Mouse (Mus musculus): Measurements from ENCODE around the gene Espn. TPM values are rescaled to one million over a fixed set of nuclear protein-coding genes. Genes with fewer than 3 reads are reported as not detected.
A peak's percentile ranks its signal among the peaks of the same experiment; 100 is the strongest.

The Espn gene
- polyA plus RNA-seq, 1 experiment from 2014 or later: 1.6 TPM

GRCm38 (mm10) chr4:152184353-152185035 lies 32.3 kb upstream of the Espn start:
- no peak for ATAC-seq (ENCODE audit: insufficient number of reproducible peaks, low FRiP score, low TSS enrichment, low read depth)
- peaks cover 1% of the 10 kb centered on the region; the same call in 1 of the 2 replicates for H3K27me3 ChIP-seq (ENCODE audit: control insufficient read depth, insufficient read depth, low read length)
- no peak overlapping the region for H3K27ac ChIP-seq (replicated peaks; ENCODE audit: low read depth, low read length)
- no peak overlapping the region for H3K4me2 ChIP-seq (ENCODE audit: low read depth, severe bottlenecking)
- no peak overlapping the region for H3K9ac ChIP-seq (ENCODE audit: low read length)
- H3K4me3 ChIP-seq (ENCODE audit: low read depth, low read length): no peak overlapping the region
- WGBS: 65% methylated on average over 7 of the region's 7 CpGs
- DNase-seq (ENCODE audit: low spot score): no peak
- no peaks in the 10 kb centered on the region for H3K36me3 ChIP-seq (ENCODE audit: control insufficient read depth, insufficient read depth, low read length)
- peaks cover 13% of the 10 kb centered on the region for H3K4me1 ChIP-seq (ENCODE audit: control insufficient read depth, insufficient read depth, low read length)
- H3K9me3 ChIP-seq (ENCODE audit: control insufficient read depth, low read length): no peaks in the 10 kb centered on the region

DNA sequence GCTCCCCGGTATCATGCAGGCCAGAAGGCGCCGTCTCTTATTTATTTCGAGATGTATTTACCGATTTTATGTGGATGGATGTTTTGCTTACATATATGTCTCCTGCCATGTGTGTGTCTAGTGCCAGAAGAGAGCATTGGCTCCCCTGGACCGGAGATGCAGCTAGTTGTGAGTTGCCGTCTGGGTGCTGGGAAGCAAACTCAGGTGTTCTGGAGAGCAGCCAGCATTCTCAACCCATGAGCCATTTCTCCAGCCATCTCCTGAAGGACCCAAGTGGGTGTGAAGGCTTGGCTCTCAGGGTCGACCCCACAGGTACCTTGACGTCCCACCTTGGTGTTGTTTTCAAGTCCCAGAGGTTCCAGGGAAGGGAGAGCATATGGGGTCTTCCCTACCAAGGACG lies 30.0 kb upstream of the Espn start:
- ATAC-seq (ENCODE audit: insufficient number of reproducible peaks, low FRiP score, low TSS enrichment, low read depth) (no peak), DNase-seq (ENCODE audit: low spot score) (no peak)
- no peak overlapping the region for H3K4me2 ChIP-seq (ENCODE audit: low read depth, severe bottlenecking)
- peaks cover 12% of the 10 kb centered on the region; the same call in 1 of the 2 replicates for H3K27me3 ChIP-seq (ENCODE audit: control insufficient read depth, insufficient read depth, low read length)
- H3K27ac ChIP-seq (replicated peaks; ENCODE audit: low read depth, low read length): no peak overlapping the region
- H3K9ac ChIP-seq (ENCODE audit: low read length): no peak overlapping the region
- peaks cover 13% of the 10 kb centered on the region for H3K4me1 ChIP-seq (ENCODE audit: control insufficient read depth, insufficient read depth, low read length)
- no peaks in the 10 kb centered on the region for H3K9me3 ChIP-seq (ENCODE audit: control insufficient read depth, low read length)
- no peak overlapping the region for H3K4me3 ChIP-seq (ENCODE audit: low read depth, low read length)
- WGBS: 82% methylated on average over 10 of the region's 10 CpGs
- H3K36me3 ChIP-seq (ENCODE audit: control insufficient read depth, insufficient read depth, low read length): no peaks in the 10 kb centered on the region

DNA sequence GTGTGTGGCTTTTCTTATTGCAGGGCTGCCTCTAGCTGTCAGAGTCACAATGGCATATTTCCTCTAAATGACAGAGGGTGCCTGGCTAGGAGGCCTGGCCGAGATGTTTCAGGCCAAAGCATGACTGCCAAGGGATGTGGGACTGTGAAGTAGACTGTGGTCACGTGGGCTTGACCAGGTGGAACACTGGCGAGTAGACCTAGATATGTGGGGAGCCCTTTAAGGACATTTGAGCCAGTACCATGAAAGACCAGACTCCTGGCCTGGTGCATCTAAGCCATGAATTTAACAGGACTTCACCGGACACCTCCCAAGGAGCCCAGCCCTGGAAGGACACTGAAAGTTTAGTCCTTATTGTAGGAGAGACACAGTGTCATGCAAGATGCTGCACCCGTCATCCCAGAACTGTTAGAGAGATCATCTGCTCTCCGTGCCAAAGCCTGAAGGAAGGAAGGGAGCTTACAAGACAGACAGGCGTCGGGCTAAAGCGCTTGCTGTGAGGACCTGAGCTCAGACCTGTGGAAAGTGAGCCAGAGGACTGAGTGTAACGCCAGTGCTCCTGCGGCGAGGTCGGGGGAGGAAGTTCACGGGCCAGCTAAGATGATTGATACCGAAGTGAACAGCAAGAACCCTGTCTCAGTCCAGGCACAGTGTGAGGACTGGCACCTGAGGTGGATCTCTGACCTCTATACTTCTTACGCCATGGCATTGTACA lies 27.9 kb upstream of the Espn start:
- ATAC-seq (ENCODE audit: insufficient number of reproducible peaks, low FRiP score, low TSS enrichment, low read depth) (no peak), DNase-seq (ENCODE audit: low spot score) (no peak)
- 87% methylated on average over 16 of the region's 16 CpGs for WGBS
- no peak overlapping the region for H3K4me2 ChIP-seq (ENCODE audit: low read depth, severe bottlenecking)
- peaks cover 12% of the 10 kb centered on the region; the same call in 1 of the 2 replicates for H3K27me3 ChIP-seq (ENCODE audit: control insufficient read depth, insufficient read depth, low read length)
- H3K4me3 ChIP-seq (ENCODE audit: low read depth, low read length): no peak overlapping the region
- no peaks in the 10 kb centered on the region for H3K4me1 ChIP-seq (ENCODE audit: control insufficient read depth, insufficient read depth, low read length)
- no peak overlapping the region for H3K27ac ChIP-seq (replicated peaks; ENCODE audit: low read depth, low read length)
- H3K36me3 ChIP-seq (ENCODE audit: control insufficient read depth, insufficient read depth, low read length): no peaks in the 10 kb centered on the region
- no peak overlapping the region for H3K9ac ChIP-seq (ENCODE audit: low read length)
- H3K9me3 ChIP-seq (ENCODE audit: control insufficient read depth, low read length): no peaks in the 10 kb centered on the region

DNA sequence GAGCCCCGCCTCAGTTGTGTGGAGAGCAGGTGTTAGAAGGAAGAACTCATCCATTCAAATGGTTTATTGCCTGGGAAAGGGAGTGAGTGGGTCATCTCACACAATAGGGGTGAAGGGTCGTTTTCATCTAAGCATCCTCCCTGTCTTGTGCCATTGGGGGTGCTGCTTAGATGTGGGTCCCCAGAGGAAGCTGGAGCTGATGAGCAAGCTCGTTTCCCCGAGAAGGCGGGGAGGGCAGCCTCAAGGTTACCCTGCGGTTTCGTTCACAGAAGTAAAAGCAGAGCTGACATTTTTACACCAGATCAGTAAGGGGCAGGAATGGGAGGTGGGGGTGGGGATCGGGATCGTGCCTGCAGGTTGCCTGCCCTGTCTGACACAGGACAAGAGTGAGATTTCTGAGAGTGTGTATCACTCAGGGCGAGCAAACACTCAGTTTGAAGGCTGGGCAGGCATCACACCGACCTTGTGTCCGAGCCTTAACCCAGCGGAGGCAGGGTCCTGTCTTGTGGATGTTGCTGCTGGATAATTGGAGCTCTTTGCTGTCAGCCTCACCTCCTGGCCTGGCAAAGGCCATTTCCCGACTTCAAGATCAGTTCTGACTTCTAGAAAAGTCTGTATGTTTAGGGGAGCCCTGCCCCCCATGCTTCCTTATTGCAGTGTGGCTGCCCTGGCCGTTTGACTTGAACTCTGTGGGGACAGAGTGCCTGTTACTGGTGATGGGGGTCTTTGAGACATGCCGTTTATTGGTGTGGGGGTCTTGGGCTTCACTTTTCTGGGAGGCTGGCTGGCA lies 26.9 kb upstream of the Espn start:
- 20% methylated on average over 16 of the region's 16 CpGs for WGBS
- DNase-seq (ENCODE audit: low spot score) (no peak), ATAC-seq (ENCODE audit: insufficient number of reproducible peaks, low FRiP score, low TSS enrichment, low read depth) (no peak)
- H3K4me3 ChIP-seq (ENCODE audit: low read depth, low read length): peak overlapping the region; percentile 58; the same call in 1 of the 2 replicates
- H3K9me3 ChIP-seq (ENCODE audit: control insufficient read depth, low read length): no peaks in the 10 kb centered on the region
- peak overlapping the region; percentile 99 for H3K4me2 ChIP-seq (ENCODE audit: low read depth, severe bottlenecking)
- H3K4me1 ChIP-seq (ENCODE audit: control insufficient read depth, insufficient read depth, low read length): no peaks in the 10 kb centered on the region
- H3K36me3 ChIP-seq (ENCODE audit: control insufficient read depth, insufficient read depth, low read length): no peaks in the 10 kb centered on the region
- no peak overlapping the region for H3K9ac ChIP-seq (ENCODE audit: low read length)
- H3K27ac ChIP-seq (replicated peaks; ENCODE audit: low read depth, low read length): no peak overlapping the region
- H3K27me3 ChIP-seq (ENCODE audit: control insufficient read depth, insufficient read depth, low read length): peaks cover 12% of the 10 kb centered on the region; the same call in 1 of the 2 replicates

- Histone ChIP-seq H3K27me3 (ENCODE audit: control insufficient read depth, insufficient read depth, low read length) (peaks cover 12% of the 10 kb centered on the region; the same call in 1 of the 2 replicates), H3K4me3 (ENCODE audit: low read depth, low read length) (peak overlapping the region; percentile 58), H3K4me2 (ENCODE audit: low read depth, severe bottlenecking) (peak overlapping the region; percentile 99), H3K36me3 (ENCODE audit: control insufficient read depth, insufficient read depth, low read length) (no peaks in the 10 kb centered on the region), H3K9ac (ENCODE audit: low read length) (peak overlapping the region; percentile 47), H3K27ac (replicated peaks; ENCODE audit: low read depth, low read length) (no peak overlapping the region), H3K4me1 (ENCODE audit: control insufficient read depth, insufficient read depth, low read length) (no peaks in the 10 kb centered on the region), H3K9me3 (ENCODE audit: control insufficient read depth, low read length) (no peaks in the 10 kb centered on the region)
- peak; percentile 69 for ATAC-seq (ENCODE audit: insufficient number of reproducible peaks, low FRiP score, low TSS enrichment, low read depth)
- WGBS: 2% methylated on average over 35 of the region's 35 CpGs
- DNase-seq (ENCODE audit: low spot score): no peak
Measured at GRCm38 (mm10) chr4:152178344-152178864, 26.2 kb upstream of the Espn start.

- Histone ChIP-seq H3K36me3 (ENCODE audit: control insufficient read depth, insufficient read depth, low read length) (no peaks in the 10 kb centered on the region), H3K4me2 (ENCODE audit: low read depth, severe bottlenecking) (peak within 1 kb of the TSS; percentile 99), H3K27me3 (ENCODE audit: control insufficient read depth, insufficient read depth, low read length) (peaks cover 12% of the 10 kb centered on the region; the same call in 1 of the 2 replicates), H3K27ac (replicated peaks; ENCODE audit: low read depth, low read length) (peak within 1 kb of the TSS; percentile 30; the same call in 1 of the 2 replicates), H3K9me3 (ENCODE audit: control insufficient read depth, low read length) (no peaks in the 10 kb centered on the region), H3K9ac (ENCODE audit: low read length) (peak within 1 kb of the TSS; percentile 82), H3K4me1 (ENCODE audit: control insufficient read depth, insufficient read depth, low read length) (no peaks in the 10 kb centered on the region), H3K4me3 (ENCODE audit: low read depth, low read length) (peak within 1 kb of the TSS; percentile 58)
- ATAC-seq (ENCODE audit: insufficient number of reproducible peaks, low FRiP score, low TSS enrichment, low read depth) (peak; percentile 94), DNase-seq (ENCODE audit: low spot score) (peak; percentile 92)
- 0% methylated on average over 64 of the region's 108 CpGs for WGBS
Measured at GRCm38 (mm10) chr4:152177537-152178343, 25.6 kb upstream of the Espn start, which contains the start of gene Acot7. Gene Acot7 (plus strand): TSS chr4:152178134.

DNA sequence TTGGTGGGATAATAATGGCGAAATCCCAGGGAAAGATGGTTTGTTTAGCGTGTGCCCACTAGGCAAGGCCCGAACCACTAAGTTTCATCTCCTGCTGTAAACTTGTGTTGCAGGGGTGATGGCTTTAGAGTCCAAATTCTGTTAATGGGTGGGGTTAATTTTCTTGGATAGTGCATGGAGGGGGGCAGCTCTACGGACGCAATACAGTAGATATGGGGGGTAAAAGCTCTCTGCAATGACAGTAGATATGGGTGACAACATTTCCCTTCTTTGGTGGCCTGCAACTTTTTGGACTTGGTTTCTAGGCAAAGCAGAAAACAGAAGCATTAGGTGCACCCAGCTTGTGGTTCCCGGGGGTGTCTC lies 25.0 kb upstream of the Espn start:
- peak overlapping the region; percentile 58 for H3K4me3 ChIP-seq (ENCODE audit: low read depth, low read length)
- H3K9me3 ChIP-seq (ENCODE audit: control insufficient read depth, low read length): no peaks in the 10 kb centered on the region
- DNase-seq (ENCODE audit: low spot score): no peak
- no peak for ATAC-seq (ENCODE audit: insufficient number of reproducible peaks, low FRiP score, low TSS enrichment, low read depth)
- H3K9ac ChIP-seq (ENCODE audit: low read length): peak overlapping the region; percentile 82
- H3K27me3 ChIP-seq (ENCODE audit: control insufficient read depth, insufficient read depth, low read length): peaks cover 12% of the 10 kb centered on the region; the same call in 1 of the 2 replicates
- no peak overlapping the region for H3K27ac ChIP-seq (replicated peaks; ENCODE audit: low read depth, low read length)
- no peaks in the 10 kb centered on the region for H3K36me3 ChIP-seq (ENCODE audit: control insufficient read depth, insufficient read depth, low read length)
- H3K4me1 ChIP-seq (ENCODE audit: control insufficient read depth, insufficient read depth, low read length): no peaks in the 10 kb centered on the region
- 71% methylated on average over 6 of the region's 6 CpGs for WGBS
- peak overlapping the region; percentile 99 for H3K4me2 ChIP-seq (ENCODE audit: low read depth, severe bottlenecking)

Data from limb, embryonic 11.5 days (tissue).